27 mouse cellular contexts compared by ENCODE assay signal in the genomic region with DNA sequence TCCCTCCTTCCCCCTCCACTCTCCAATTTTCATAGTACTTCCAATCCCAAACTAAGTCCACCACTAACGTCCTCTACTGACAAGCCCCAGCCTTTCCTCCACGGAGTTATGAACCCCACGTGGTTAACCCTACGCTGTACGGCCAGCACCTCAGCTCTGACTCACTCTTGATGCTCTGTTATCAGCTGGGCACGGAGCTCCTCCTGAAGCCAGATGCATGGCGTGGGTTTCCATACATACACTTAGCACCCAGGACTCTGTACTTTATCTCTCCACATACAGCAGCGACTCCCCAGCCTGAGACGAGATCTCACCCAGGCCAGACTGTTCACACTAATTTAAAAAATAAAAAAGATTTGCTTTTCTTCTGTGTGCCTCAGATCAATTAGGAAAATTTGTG. TPM values are rescaled to one million over a fixed set of nuclear protein-coding genes. Genes with fewer than 3 reads are reported as not detected.
DNase-seq lines count a peak whose midpoint lies in the region; ATAC-seq lines count a peak whose summit lies in the region.
"Had no signal": no experiment of that assay in that cellular context is flagged by ENCODE, and none has a peak within 500 bp of the region (broad histone marks: within the 10 kb centered on the region; RNA-seq: fewer than 3 reads in every experiment).

No protein-coding gene starts in this region.

- no peaks in the 10 kb centered on the region for H3K36me3 ChIP-seq in heart, embryonic 12.5 days
- H3K36me3 ChIP-seq in lung, embryonic 16.5 days (ENCODE audit: control insufficient read depth, insufficient read depth, low read length), result no peaks in the 10 kb centered on the region
- no peaks in the 10 kb centered on the region for H3K36me3 ChIP-seq in liver, embryonic 11.5 days (ENCODE audit: control insufficient read depth, insufficient read depth, low read length)
- H3K36me3 ChIP-seq: embryonic facial prominence, embryonic 12.5 days; forebrain, embryonic 15.5 days; hindbrain, embryonic 15.5 days; intestine, embryonic 15.5 days; kidney, embryonic 15.5 days; limb, embryonic 10.5 days; midbrain, embryonic 10.5 days; stomach, embryonic 15.5 days had no signal

- no peak overlapping the region for H3K9ac ChIP-seq in heart, embryonic 12.5 days
- no peak overlapping the region for H3K9ac ChIP-seq in lung, embryonic 16.5 days (ENCODE audit: low read length)
- H3K9ac ChIP-seq in liver, embryonic 11.5 days (ENCODE audit: low read depth, low read length), result no peak overlapping the region
- H3K9ac ChIP-seq: embryonic facial prominence, embryonic 12.5 days; forebrain, embryonic 15.5 days; hindbrain, embryonic 15.5 days; intestine, embryonic 15.5 days; kidney, embryonic 15.5 days; stomach, embryonic 15.5 days had no signal

- H3K4me2 ChIP-seq in heart, embryonic 12.5 days, result peak overlapping the region; percentile 51
- 0 out of 2 replicates have a peak overlapping the region, but pooled peaks have one; percentile 3 for H3K4me2 ChIP-seq in lung, embryonic 16.5 days (ENCODE audit: low read depth, low read length)
- peak overlapping the region; percentile 47 for H3K4me2 ChIP-seq in liver, embryonic 11.5 days
- H3K4me2 ChIP-seq: embryonic facial prominence, embryonic 12.5 days; forebrain, embryonic 15.5 days; hindbrain, embryonic 15.5 days; intestine, embryonic 15.5 days; kidney, embryonic 15.5 days; stomach, embryonic 15.5 days had no signal

- H3K4me3 ChIP-seq in heart, embryonic 12.5 days, result 0 out of 2 replicates have a peak overlapping the region, but pooled peaks have one; percentile 0
- H3K4me3 ChIP-seq in lung, embryonic 16.5 days (ENCODE audit: low read length), result no peak overlapping the region
- H3K4me3 ChIP-seq in liver, embryonic 11.5 days (ENCODE audit: low read depth, low read length), result no peak overlapping the region
- H3K4me3 ChIP-seq: embryonic facial prominence, embryonic 12.5 days; forebrain, embryonic 15.5 days; gastrocnemius, adult 2 months; hindbrain, embryonic 15.5 days; intestine, embryonic 15.5 days; kidney, embryonic 15.5 days; limb, embryonic 10.5 days; midbrain, embryonic 10.5 days; stomach, embryonic 15.5 days had no signal

- no peak overlapping the region for H3K27ac ChIP-seq in heart, embryonic 12.5 days (ENCODE audit: poor library complexity, severe bottlenecking)
- no peak overlapping the region for H3K27ac ChIP-seq in lung, embryonic 16.5 days (ENCODE audit: low read length)
- no peak overlapping the region for H3K27ac ChIP-seq in liver, embryonic 11.5 days (ENCODE audit: low read depth, low read length)
- H3K27ac ChIP-seq: embryonic facial prominence, embryonic 12.5 days; forebrain, embryonic 15.5 days; gastrocnemius, adult 2 months; hindbrain, embryonic 15.5 days; intestine, embryonic 15.5 days; kidney, embryonic 15.5 days; limb, embryonic 10.5 days; macrophage; midbrain, embryonic 10.5 days; stomach, embryonic 15.5 days had no signal

- no peaks in the 10 kb centered on the region for H3K27me3 ChIP-seq in heart, embryonic 12.5 days (replicated peaks)
- no peaks in the 10 kb centered on the region for H3K27me3 ChIP-seq in lung, embryonic 16.5 days (ENCODE audit: control insufficient read depth, insufficient read depth, low read depth, low read length)
- H3K27me3 ChIP-seq in liver, embryonic 11.5 days (replicated peaks; ENCODE audit: control insufficient read depth, insufficient read depth, low read length), result no peaks in the 10 kb centered on the region
- H3K27me3 ChIP-seq: embryonic facial prominence, embryonic 12.5 days; forebrain, embryonic 15.5 days; hindbrain, embryonic 15.5 days; intestine, embryonic 15.5 days; kidney, embryonic 15.5 days; stomach, embryonic 15.5 days had no signal

- H3K4me1 ChIP-seq in heart, embryonic 12.5 days (replicated peaks), result no peaks in the 10 kb centered on the region
- H3K4me1 ChIP-seq in lung, embryonic 16.5 days (replicated peaks; ENCODE audit: control insufficient read depth, insufficient read depth, low read length), result no peaks in the 10 kb centered on the region
- no peaks in the 10 kb centered on the region; the same call in 1 of the 2 replicates for H3K4me1 ChIP-seq in liver, embryonic 11.5 days (replicated peaks; ENCODE audit: control insufficient read depth, insufficient read depth, low read length)
- H3K4me1 ChIP-seq: embryonic facial prominence, embryonic 12.5 days; forebrain, embryonic 15.5 days; hindbrain, embryonic 15.5 days; intestine, embryonic 15.5 days; kidney, embryonic 15.5 days; limb, embryonic 10.5 days; stomach, embryonic 15.5 days had no signal

- no peak for DNase-seq in heart, adult 8-10 months (ENCODE audit: low spot score)
- DNase-seq in lung, postnatal 36 days, result no peak
- DNase-seq in liver, embryonic 11.5 days (ENCODE audit: low spot score), result no peak
- no peak for DNase-seq in urinary bladder, adult 18-20 months (ENCODE audit: low spot score in 2 of 2)
- no peak for DNase-seq in layer of hippocampus, postnatal 25 days (ENCODE audit: extremely low spot score in 1 of 2, low spot score in 1 of 2)
- DNase-seq: adrenal gland, adult 2 months; cerebellum, adult 9-11 months; gastrocnemius, adult 2 months; kidney, postnatal 4 days; layer of hippocampus, adult 9-11 months; lung, adult 2 months; right cerebral cortex, postnatal 25 days had no signal

- WGBS in heart, embryonic 12.5 days, result 33% methylated on average over 9 of the region's 9 CpGs
- WGBS in lung, embryonic 16.5 days, result 60% methylated on average over 9 of the region's 9 CpGs
- 33% methylated on average over 9 of the region's 9 CpGs for WGBS in liver, embryonic 11.5 days

- no peaks in the 10 kb centered on the region for H3K9me3 ChIP-seq in heart, embryonic 12.5 days (replicated peaks)
- no peaks in the 10 kb centered on the region for H3K9me3 ChIP-seq in lung, embryonic 16.5 days (ENCODE audit: control insufficient read depth, low read length)
- H3K9me3 ChIP-seq in liver, embryonic 11.5 days (ENCODE audit: control insufficient read depth, low read length), result no peaks in the 10 kb centered on the region
- H3K9me3 ChIP-seq: embryonic facial prominence, embryonic 12.5 days; forebrain, embryonic 15.5 days; hindbrain, embryonic 15.5 days; intestine, embryonic 15.5 days; kidney, embryonic 15.5 days; limb, embryonic 10.5 days; midbrain, embryonic 10.5 days; stomach, embryonic 15.5 days had no signal

- no peak for ATAC-seq in heart, embryonic 12.5 days (ENCODE audit: insufficient number of reproducible peaks, low FRiP score)
- no peak for ATAC-seq in lung, embryonic 16.5 days (ENCODE audit: low read depth)
- peak; percentile 94 for ATAC-seq in liver, embryonic 11.5 days (replicated peaks; ENCODE audit: low FRiP score)
- ATAC-seq: forebrain, embryonic 15.5 days; intestine, embryonic 15.5 days had no signal

RNA-seq across cellular contexts. Expression of gene Ndufb4, which starts 19.7 kb away (rescaled TPM):
- 94.1 and 110 TPM in 2 replicates for polyA plus RNA-seq in heart, embryonic 12.5 days (2016; fragmentation: Nextera tagmentation; extraction: Ambion mirVana)
- 100 to 1,000 TPM; 162 to 263 (median 197) TPM for total RNA-seq in heart, adult 8-10 months (2022)
- 50.0 and 63.8 TPM in 2 replicates for polyA plus RNA-seq in lung, embryonic 16.5 days (2015; fragmentation: Nextera tagmentation; extraction: Ambion mirVana)
- 67.6 and 72.2 TPM in 2 replicates for polyA plus RNA-seq in liver, embryonic 11.5 days (2014; fragmentation: Nextera tagmentation; extraction: Ambion mirVana)
- 10 to 100 TPM; 77.3 to 82.8 TPM for total RNA-seq in layer of hippocampus, postnatal 25 days (2021)

RNA-seq across cellular contexts. Expression of gene Hgd, which starts 54.6 kb away (rescaled TPM):
- 0.43 and 0.49 TPM in 2 replicates for polyA plus RNA-seq in heart, embryonic 12.5 days (2016; fragmentation: Nextera tagmentation; extraction: Ambion mirVana)
- not detected for total RNA-seq in heart, adult 8-10 months (2022)
- polyA plus RNA-seq in lung, embryonic 16.5 days (2015; fragmentation: Nextera tagmentation; extraction: Ambion mirVana), result 0.46 and 0.77 TPM in 2 replicates
- 13.6 and 13.7 TPM in 2 replicates for polyA plus RNA-seq in liver, embryonic 11.5 days (2014; fragmentation: Nextera tagmentation; extraction: Ambion mirVana)
- total RNA-seq in layer of hippocampus, postnatal 25 days (2021), result not detected
- total RNA-seq: gastrocnemius, adult 2 months; granulocyte monocyte progenitor cell, adult 5-6 weeks; left cerebral cortex, adult 8-10 months; neutrophil, adult 5-6 weeks had no signal
- polyA plus RNA-seq: adrenal gland, adult 2 months; cortical plate, adult 2 months; macrophage had no signal
